Mouse (Mus musculus) gastrocnemius, adult 8-10 months (tissue): ENCODE results near the gene Rrp12. TPM values are rescaled to one million over a fixed set of nuclear protein-coding genes. Genes with fewer than 3 reads are reported as not detected.
"Not testable (repeated sequence)": the region's sequence is repeated elsewhere in the genome, so short reads cannot be mapped to it uniquely, and the experiment has no call there.

ENCODE experiments used
- DNase-seq, 2 experiments: peaks; one replicate each; pipeline ENCODE4 v3.0.0; 2022; ENCODE audit warnings: low spot score in 2 of 2
- total RNA-seq, 4 experiments: library from RNA; stranded (reverse); gene quantifications; 2 replicates each; pipeline ENCODE4 v1.2.4; 2022

Rrp12 gene
- total RNA-seq, 4 experiments from 2014 or later = 30.0 to 34.9 (median 32.2) TPM

- DNase-seq = no peak
These were observed 10.5 kb upstream of the Rrp12 start for GRCm38 (mm10) chr19:41906311-41907078.

GRCm38 (mm10) chr19:41905246-41905645 is 9.3 kb upstream of the Rrp12 start:
- DNase-seq = no peak

- DNase-seq = no peak
These were observed 7.0 kb upstream of the Rrp12 start for GRCm38 (mm10) chr19:41902848-41903593.

GRCm38 (mm10) chr19:41901696-41902095 is 5.7 kb upstream of the Rrp12 start:
- DNase-seq = no peak

GRCm38 (mm10) chr19:41900495-41901090 is 4.6 kb upstream of the Rrp12 start:
- no peak for DNase-seq

- no peak for DNase-seq
These were observed 2.9 kb upstream of the Rrp12 start for GRCm38 (mm10) chr19:41898860-41899259.

GRCm38 (mm10) chr19:41896319-41896711 is 342 bp upstream of the Rrp12 start:
- DNase-seq = no peak

GRCm38 (mm10) chr19:41894959-41895358 is 1.0 kb downstream of the Rrp12 start:
- no peak for DNase-seq

GRCm38 (mm10) chr19:41888191-41888590 is 7.8 kb downstream of the Rrp12 start:
- DNase-seq = no peak

- DNase-seq = no peak
These were observed 12.1 kb downstream of the Rrp12 start for GRCm38 (mm10) chr19:41883882-41884281.

GRCm38 (mm10) chr19:41881842-41882241 is 14.1 kb downstream of the Rrp12 start:
- DNase-seq = no peak

- no peak for DNase-seq
These were observed 21.6 kb downstream of the Rrp12 start for GRCm38 (mm10) chr19:41874356-41874755.

- no peak for DNase-seq
These were observed 23.7 kb downstream of the Rrp12 start for GRCm38 (mm10) chr19:41872285-41872684.

- not testable (repeated sequence) for DNase-seq
These were observed 26.0 kb downstream of the Rrp12 start for GRCm38 (mm10) chr19:41869946-41870345.

GRCm38 (mm10) chr19:41869296-41869695 is 26.7 kb downstream of the Rrp12 start:
- no peak for DNase-seq

GRCm38 (mm10) chr19:41866707-41867106 is 29.3 kb downstream of the Rrp12 start:
- DNase-seq = no peak

- DNase-seq = peak in 1 of 2 experiments; percentile 7
These were observed 38.1 kb downstream of the Rrp12 start for GRCm38 (mm10) chr19:41857816-41858310.

GRCm38 (mm10) chr19:41857086-41857762 is 38.7 kb downstream of the Rrp12 start:
- DNase-seq = no peak

- no peak for DNase-seq
These were observed 43.5 kb downstream of the Rrp12 start for GRCm38 (mm10) chr19:41852423-41852822.

GRCm38 (mm10) chr19:41850719-41851543 is 45.0 kb downstream of the Rrp12 start:
- no peak for DNase-seq
